Mouse (Mus musculus) kidney, postnatal 0 days (tissue): ENCODE measurements at regions not wholly inside any gene's neighbourhood (a gene's known extent, or its start where the extent isn't known, plus 50 kb on each side); places are given as distances from the start of the nearest gene placed in this dataset.

ENCODE experiments used
- ATAC-seq: fragments of 200-750 bp; cut with Nextera tagmentation; replicated peaks from 2 replicates; pipeline ENCODE4 v1.8.0; 2017; ENCODE audit warnings: low read depth, moderate number of reproducible peaks, moderate TSS enrichment, moderate library complexity; ENCODE audit not compliant: low FRiP score
- DNase-seq: peaks from one replicate; pipeline ENCODE4 v3.0.0-alpha.2; 2016; ENCODE audit warnings: low spot score
- H3K27ac ChIP-seq: fragments of 300-500 bp; sonication (generic); 2 replicates; pipeline ENCODE4 v1.5.1; 2014; ENCODE audit warnings: mild to moderate bottlenecking
- H3K27me3 ChIP-seq: fragments of 300-500 bp; sonication (generic); 2 replicates; pipeline ENCODE4 v1.6.1; 2014; ENCODE audit warnings: low read length, mixed read lengths; ENCODE audit not compliant: insufficient read depth
- H3K36me3 ChIP-seq: fragments of 300-500 bp; sonication (generic); 2 replicates; pipeline ENCODE4 v1.6.1; 2014; ENCODE audit warnings: low read length, mixed read lengths; ENCODE audit not compliant: insufficient read depth
- H3K4me1 ChIP-seq: fragments of 300-500 bp; sonication (generic); replicated peaks from 2 replicates; pipeline ENCODE4 v1.6.1; 2014; ENCODE audit warnings: antibody characterized with exemption, low read length, mixed read lengths; ENCODE audit not compliant: insufficient read depth
- H3K4me2 ChIP-seq: fragments of 300-500 bp; sonication (generic); 2 replicates; pipeline ENCODE4 v1.6.1; 2014; ENCODE audit warnings: mild to moderate bottlenecking, low read length, moderate library complexity, mixed read lengths
- H3K4me3 ChIP-seq: fragments of 300-500 bp; sonication (generic); replicated peaks from 2 replicates; pipeline ENCODE4 v1.5.1; 2014; ENCODE audit warnings: low read depth, low read length
- H3K9ac ChIP-seq: fragments of 300-500 bp; sonication (generic); 2 replicates; pipeline ENCODE4 v1.6.1; 2014; ENCODE audit warnings: low read depth, low read length
- H3K9me3 ChIP-seq: fragments of 300-500 bp; sonication (generic); replicated peaks from 2 replicates; pipeline ENCODE4 v1.6.1; 2016; ENCODE audit warnings: low read length, inconsistent platforms, mixed read lengths
- CTCF ChIP-seq: IDR thresholded peaks from 2 replicates; pipeline ENCODE4 v1.5.1; 2016; ENCODE audit warnings: antibody characterized with exemption, low read depth, mild to moderate bottlenecking, moderate library complexity
- WGBS: fragments of 180-500 bp; shearing (Covaris S2); extraction: QIAGEN DNeasy Blood & Tissue Kit; methylation state at CpG from one replicate; pipeline ENCODE4 v1.1.7; 2014; 5-methylcytosine and 5-hydroxymethylcytosine counted together

GRCm38 (mm10) chr3:58058134-58058533 is 210.3 kb upstream of the Pfn2 start:
- H3K27ac ChIP-seq: no peak overlapping the region
- no peaks in the 10 kb centered on the region for H3K36me3 ChIP-seq
- no peak for ATAC-seq
- no peaks in the 10 kb centered on the region for H3K9me3 ChIP-seq
- H3K27me3 ChIP-seq: no peaks in the 10 kb centered on the region
- no peak overlapping the region for H3K4me2 ChIP-seq
- no peaks in the 10 kb centered on the region for H3K4me1 ChIP-seq
- DNase-seq: no peak
- no peak overlapping the region for H3K4me3 ChIP-seq
- H3K9ac ChIP-seq: no peak overlapping the region
- 65% methylated on average over 10 of the region's 10 CpGs for WGBS
- no peak for TF ChIP-seq CTCF

DNA sequence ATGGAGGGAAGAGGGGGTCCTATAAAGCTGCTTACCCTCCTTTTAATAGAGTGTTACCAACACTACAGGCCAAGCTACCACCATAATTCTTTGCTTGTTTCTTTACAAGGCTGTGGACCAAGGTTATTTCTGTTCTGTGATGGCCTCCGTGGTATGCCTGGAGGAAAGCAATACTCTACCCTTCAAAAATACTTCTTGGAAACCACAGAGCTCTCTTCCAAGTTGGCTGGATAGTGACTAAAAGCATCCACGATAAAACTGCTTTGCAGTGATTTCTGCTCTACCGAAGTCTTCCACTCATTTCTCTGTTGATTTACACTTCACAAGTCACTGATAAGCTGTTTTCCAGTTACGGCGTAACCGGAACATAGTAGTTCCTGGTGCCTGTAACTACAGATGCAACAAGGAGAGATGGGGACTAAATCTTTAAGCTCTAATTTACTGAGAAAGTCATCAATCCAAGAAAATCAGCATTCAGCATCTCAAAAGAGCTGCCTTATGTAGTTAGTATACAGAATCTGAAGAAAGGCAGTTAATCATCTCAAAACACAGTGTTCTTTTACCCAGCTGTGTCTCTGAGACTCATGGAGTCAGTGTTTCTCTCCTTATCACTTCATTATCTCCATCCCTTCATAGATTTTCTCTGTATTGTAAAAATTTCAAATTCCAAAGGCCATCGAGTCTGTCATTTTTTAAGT is 216.1 kb upstream of the Pfn2 start:
- no peak for TF ChIP-seq CTCF
- H3K4me3 ChIP-seq: no peak overlapping the region
- no peaks in the 10 kb centered on the region for H3K4me1 ChIP-seq
- no peak overlapping the region for H3K9ac ChIP-seq
- H3K27me3 ChIP-seq: no peaks in the 10 kb centered on the region
- DNase-seq (no peak), ATAC-seq (no peak)
- H3K27ac ChIP-seq: no peak overlapping the region
- H3K4me2 ChIP-seq: no peak overlapping the region
- no peaks in the 10 kb centered on the region for H3K9me3 ChIP-seq
- WGBS: 72% methylated on average over 7 of the region's 7 CpGs
- no peaks in the 10 kb centered on the region for H3K36me3 ChIP-seq

DNA sequence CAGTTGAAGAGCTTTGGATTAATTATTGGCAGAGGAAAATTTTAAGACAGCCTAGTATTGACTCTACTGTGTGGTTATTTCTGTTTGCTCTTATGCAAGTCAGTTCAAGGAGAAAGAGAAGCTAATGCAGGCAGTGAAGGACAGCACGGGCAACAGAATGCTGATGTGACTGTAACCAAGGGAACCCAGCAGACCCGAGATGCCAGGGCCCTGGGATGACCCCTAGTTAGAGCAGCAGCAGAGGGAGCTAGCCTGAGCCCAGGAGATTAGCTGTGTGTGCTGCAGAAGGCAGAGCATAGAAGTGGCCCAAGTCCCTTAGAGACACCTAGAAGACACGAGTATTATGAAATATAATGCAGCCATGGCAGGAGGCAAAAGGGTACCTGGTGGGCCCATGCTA is 223.7 kb upstream of the Pfn2 start:
- Histone ChIP-seq H3K9me3 (no peaks in the 10 kb centered on the region), H3K27ac (no peak overlapping the region), H3K9ac (no peak overlapping the region), H3K4me2 (no peak overlapping the region), H3K27me3 (no peaks in the 10 kb centered on the region), H3K4me1 (no peaks in the 10 kb centered on the region), H3K4me3 (no peak overlapping the region), H3K36me3 (no peaks in the 10 kb centered on the region)
- WGBS: 47% methylated on average over 3 of the region's 3 CpGs
- DNase-seq (no peak), ATAC-seq (no peak)
- TF ChIP-seq CTCF: no peak

DNA sequence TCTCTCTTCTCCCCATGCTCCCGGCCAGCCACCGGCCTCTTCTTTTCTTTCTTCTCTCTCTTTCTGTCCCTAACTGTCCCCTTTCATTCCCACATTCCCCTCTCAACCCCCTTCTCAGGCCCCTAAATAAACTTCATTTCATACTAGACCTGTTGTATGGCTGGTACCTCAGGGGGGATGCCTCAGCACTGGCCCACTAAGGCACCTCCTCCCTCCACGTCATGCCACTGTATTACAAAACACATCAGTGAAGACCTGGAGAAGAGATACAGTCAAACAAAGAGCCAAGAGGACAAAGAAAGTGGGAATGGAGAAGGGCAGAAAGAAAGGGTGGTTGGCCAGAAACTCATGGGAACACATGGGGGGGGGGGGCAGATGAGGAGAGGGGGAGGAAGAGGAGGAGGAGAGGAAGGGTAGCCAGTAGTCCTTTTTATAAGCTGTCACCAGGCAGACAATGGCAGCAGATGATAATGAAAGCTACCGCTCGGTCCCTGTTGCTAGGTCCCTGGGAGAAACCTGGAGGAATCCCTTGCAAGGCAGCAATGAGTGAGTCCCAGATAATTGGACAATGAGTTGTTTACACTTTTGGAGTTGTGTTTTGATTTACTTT is 224.5 kb upstream of the Pfn2 start:
- Histone ChIP-seq H3K9me3 (no peaks in the 10 kb centered on the region), H3K4me1 (no peaks in the 10 kb centered on the region), H3K4me2 (no peak overlapping the region), H3K27ac (no peak overlapping the region), H3K36me3 (no peaks in the 10 kb centered on the region), H3K4me3 (no peak overlapping the region), H3K27me3 (no peaks in the 10 kb centered on the region), H3K9ac (no peak overlapping the region)
- 92% methylated on average over 5 of the region's 5 CpGs for WGBS
- ATAC-seq: no peak
- DNase-seq: no peak
- no peak for TF ChIP-seq CTCF

- no peaks in the 10 kb centered on the region for H3K27me3 ChIP-seq
- 74% methylated on average over 24 of the region's 24 CpGs for WGBS
- no peak overlapping the region for H3K4me2 ChIP-seq
- H3K4me1 ChIP-seq: no peaks in the 10 kb centered on the region
- H3K36me3 ChIP-seq: no peaks in the 10 kb centered on the region
- no peaks in the 10 kb centered on the region for H3K9me3 ChIP-seq
- H3K9ac ChIP-seq: no peak overlapping the region
- no peak for ATAC-seq
- H3K27ac ChIP-seq: 0 out of 2 replicates have a peak overlapping the region, but pooled peaks have one; percentile 13
- H3K4me3 ChIP-seq: no peak overlapping the region
- peak; percentile 18 for DNase-seq
- no peak for TF ChIP-seq CTCF
These were observed 241.7 kb upstream of the Pfn2 start for GRCm38 (mm10) chr3:58089344-58090139.

DNA sequence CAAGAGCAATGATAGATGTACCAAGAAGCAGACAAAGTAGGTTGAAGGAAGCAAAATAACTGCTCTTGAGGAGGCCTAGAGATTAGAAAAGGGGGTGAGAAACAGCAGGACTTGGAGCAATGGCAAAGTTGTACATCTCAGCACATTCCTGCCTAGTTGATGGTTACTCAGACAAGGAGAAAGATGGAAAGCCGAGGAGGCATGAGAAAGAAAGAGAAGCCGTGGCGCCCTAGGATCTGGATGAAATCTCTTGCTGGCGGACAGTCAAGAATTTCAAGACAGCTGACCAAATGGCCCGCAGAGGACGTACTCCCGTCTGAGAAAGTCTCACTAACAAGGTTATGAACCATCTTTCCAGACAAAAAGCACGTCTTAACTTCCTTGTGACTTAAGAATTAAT is 242.5 kb upstream of the Pfn2 start:
- Histone ChIP-seq H3K4me3 (no peak overlapping the region), H3K27me3 (no peaks in the 10 kb centered on the region), H3K4me1 (no peaks in the 10 kb centered on the region), H3K4me2 (no peak overlapping the region), H3K9me3 (no peaks in the 10 kb centered on the region), H3K9ac (no peak overlapping the region), H3K27ac (no peak overlapping the region), H3K36me3 (no peaks in the 10 kb centered on the region)
- DNase-seq: peak; percentile 33
- no peak for ATAC-seq
- TF ChIP-seq CTCF: no peak
- WGBS: 61% methylated on average over 8 of the region's 8 CpGs
